Mouse (Mus musculus): Measurements from ENCODE around the gene Ntrk1.

DNA sequence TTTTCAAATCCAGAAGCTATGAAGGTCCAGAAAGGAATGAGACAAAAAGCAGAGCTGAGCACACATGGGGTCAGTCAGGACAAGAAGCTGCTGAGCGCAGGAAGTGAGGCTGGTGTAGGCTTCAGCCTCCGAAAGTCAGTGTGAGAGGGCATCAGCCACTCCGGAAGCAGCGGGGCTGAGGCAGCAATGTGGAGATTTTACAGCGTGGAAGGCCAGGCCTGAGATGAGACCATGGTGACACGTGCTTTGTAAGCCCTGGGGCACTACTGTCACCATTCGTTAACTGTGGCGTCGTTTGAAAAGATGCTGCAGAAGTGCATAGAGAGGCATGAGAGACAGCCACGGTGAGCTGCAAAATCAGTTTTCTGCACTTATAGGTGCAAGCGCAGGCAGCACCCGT, 23.3 kb upstream of the Ntrk1 start:
- TF ChIP-seq CEBPB (IDR thresholded peaks at IDR 0.05; ENCODE audit: insufficient read depth, poor library complexity, severe bottlenecking) (no peak), POLR2A (IDR thresholded peaks at IDR 0.05; ENCODE audit: insufficient read length, low read depth) (no peak), TCF12 (IDR thresholded peaks at IDR 0.05; ENCODE audit: insufficient read depth, poor library complexity, severe bottlenecking) (no peak), MAX (IDR thresholded peaks at IDR 0.05; ENCODE audit: low read depth) (no peak), USF1 (IDR thresholded peaks at IDR 0.05; ENCODE audit: low read depth) (no peak), MYOG (IDR thresholded peaks at IDR 0.05; ENCODE audit: control insufficient read depth in 1 of 3, insufficient read depth in 1 of 3, insufficient read length in 2 of 3, low read depth in 2 of 3) (no peak)
